Mouse (Mus musculus) ovary, adult 10 weeks (tissue): Measurements from ENCODE around the gene Rln1. TPM values are rescaled to one million over a fixed set of nuclear protein-coding genes. Genes with fewer than 3 reads are reported as not detected.

Source experiments
- polyA plus RNA-seq: library from polyadenylated mRNA; stranded (reverse); fragments of 350-450 nt; fragmentation: Illumina TruSeq; extraction: RNeasy Lipid Tissue Mini Kit (QIAGEN cat#74804); gene quantifications from one replicate; pipeline ENCODE4 v1.2.3, GENCODE M21; 2014

Rln1 gene
- not detected for polyA plus RNA-seq

DNA sequence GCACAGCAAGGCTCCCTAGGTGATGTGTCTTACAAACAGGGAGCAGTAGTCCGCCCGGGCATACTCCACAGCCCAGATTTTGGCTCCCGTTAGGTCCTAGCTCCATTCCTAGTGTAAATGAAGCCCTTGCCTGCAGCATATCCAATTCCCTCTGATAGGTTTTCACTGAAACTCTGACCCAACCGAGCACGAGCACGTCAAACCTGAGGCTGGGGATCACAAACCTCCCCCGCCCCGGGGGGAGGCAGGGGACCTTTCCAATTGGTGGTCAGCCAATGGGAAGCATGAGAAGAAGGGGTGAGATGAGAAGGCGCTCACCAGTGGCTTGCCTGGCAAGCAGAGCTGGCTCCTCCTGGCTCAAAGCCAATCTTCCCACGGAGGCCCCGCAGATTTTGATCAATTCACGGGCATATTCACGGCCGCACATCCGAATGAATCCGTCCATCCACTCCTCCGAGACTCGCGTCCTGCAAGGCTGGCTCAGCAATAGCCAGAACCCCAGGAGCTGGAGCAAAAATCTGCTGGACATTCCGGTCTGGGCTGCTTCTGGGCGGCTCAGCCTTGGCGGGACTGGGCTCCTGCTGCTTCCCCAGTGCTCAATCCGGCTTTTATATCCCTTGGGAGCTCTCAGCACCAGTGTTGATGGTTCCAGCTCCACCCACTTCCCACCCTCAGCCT lies at the start of gene Rln1:
Gene Rln1 (minus strand): TSS at position 603 of the 678 bp plus-strand sequence.

DNA sequence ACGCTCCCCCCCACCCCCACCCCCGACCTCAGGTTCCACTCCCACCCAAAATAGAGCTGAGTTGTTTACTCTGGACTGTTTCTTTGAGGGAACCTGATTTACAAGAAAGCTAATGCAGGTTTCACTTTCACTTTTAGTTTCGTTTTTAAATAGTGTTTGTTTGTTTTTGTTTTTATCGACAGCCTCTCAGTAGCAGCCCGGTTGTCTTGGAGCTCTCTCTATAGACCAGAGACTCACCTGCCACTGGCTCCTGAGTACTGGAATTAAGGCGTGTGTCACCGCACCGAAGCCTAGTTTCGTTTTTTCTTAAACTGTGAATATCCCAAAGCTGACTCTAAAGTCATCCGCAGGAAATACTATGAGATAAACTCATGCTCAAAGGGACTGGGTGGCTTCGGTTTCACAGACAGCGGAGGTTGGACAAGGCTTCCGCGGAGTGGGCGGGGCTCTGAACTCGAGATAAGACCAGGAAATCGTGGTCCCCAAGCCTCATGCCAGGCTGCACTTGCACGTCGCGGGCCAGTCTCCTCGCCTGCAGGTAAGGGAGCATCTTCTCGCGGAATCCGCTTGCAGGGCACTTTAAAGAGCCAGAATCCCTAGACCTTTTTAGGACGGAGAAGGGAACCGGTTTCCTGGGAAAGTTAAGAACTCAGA lies 32.6 kb upstream of the Rln1 start, which contains the start of the genes Plgrkt and Cd274:
Gene Plgrkt (minus strand): TSS at position 422 of the 654 bp plus-strand sequence.
Gene Cd274 (plus strand): TSS at position 487 of the 654 bp plus-strand sequence.

DNA sequence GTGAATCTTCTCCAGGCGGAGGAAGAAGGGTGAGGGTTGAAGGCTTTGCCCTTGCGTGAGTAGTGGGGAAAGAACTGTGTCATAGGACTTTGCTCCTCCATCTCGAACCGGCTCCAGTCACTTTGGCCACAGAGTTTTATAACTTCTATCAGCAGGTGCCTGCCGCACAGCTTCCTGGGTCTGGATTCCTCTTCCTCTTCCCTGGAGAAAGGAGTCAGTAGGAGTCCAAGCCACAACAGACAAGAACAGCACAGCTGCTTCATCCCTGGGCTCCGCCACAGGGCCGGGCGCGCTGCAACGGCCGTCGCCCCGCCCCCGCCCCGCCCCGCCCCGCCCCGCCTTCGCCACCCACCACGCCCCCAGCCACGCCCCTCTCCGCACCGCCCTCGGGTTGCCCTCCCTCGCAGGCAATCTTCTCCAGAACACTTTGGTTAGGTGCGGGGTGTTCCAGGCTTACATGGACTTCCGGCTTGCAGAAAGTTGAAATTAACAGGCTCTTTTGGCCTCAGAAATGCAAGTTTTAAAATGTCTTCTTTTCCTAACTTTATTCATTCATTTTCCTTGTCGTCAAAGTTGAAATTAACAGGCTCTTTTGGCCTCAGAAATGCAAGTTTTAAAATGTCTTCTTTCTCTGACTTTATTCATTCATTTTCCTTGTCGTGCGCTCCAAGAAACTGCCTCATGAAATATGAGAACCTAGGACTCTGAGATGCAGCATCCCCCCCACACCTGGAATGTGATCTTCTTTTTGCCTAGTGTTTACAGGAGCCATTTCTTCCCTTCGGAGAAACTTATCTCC lies 9.2 kb downstream of the Rln1 start, which contains the start of gene Insl6:
Gene Insl6 (minus strand): TSS at position 304 of the 799 bp plus-strand sequence.

Other genes with a start within 250 kb of the Rln1 start
- gene Rcl1, start 233.3 kb downstream of the Rln1 start, polyA plus RNA-seq, result 4.5 TPM
- gene Jak2, start 82.8 kb downstream of the Rln1 start, polyA plus RNA-seq, result 108 TPM
- 2.6 TPM for gene Insl6, start 9.3 kb downstream of the Rln1 start, polyA plus RNA-seq
- gene Plgrkt, start 32.7 kb upstream of the Rln1 start, polyA plus RNA-seq, result 55.8 TPM
- gene Cd274, start 32.8 kb upstream of the Rln1 start, polyA plus RNA-seq, result 3.8 TPM
- not detected for gene Pdcd1lg2, start 76.2 kb upstream of the Rln1 start, polyA plus RNA-seq
- 61.4 TPM for gene Ric1, start 187.6 kb upstream of the Rln1 start, polyA plus RNA-seq